Mouse (Mus musculus) kidney, postnatal 0 days (tissue): ENCODE measurements around the gene Rnf150. TPM values are rescaled to one million over a fixed set of nuclear protein-coding genes. Genes with fewer than 3 reads are reported as not detected.
A peak's percentile ranks its signal among the peaks of the same experiment; 100 is the strongest.

ENCODE experiments used
- ATAC-seq: fragments of 200-750 bp; cut with Nextera tagmentation; replicated peaks from 2 replicates; pipeline ENCODE4 v1.8.0; 2017; ENCODE audit warnings: low read depth, moderate number of reproducible peaks, moderate TSS enrichment, moderate library complexity; ENCODE audit not compliant: low FRiP score
- DNase-seq: peaks from one replicate; pipeline ENCODE4 v3.0.0-alpha.2; 2016; ENCODE audit warnings: low spot score
- H3K27ac ChIP-seq: fragments of 300-500 bp; sonication (generic); 2 replicates; pipeline ENCODE4 v1.5.1; 2014; ENCODE audit warnings: mild to moderate bottlenecking
- H3K27me3 ChIP-seq: fragments of 300-500 bp; sonication (generic); 2 replicates; pipeline ENCODE4 v1.6.1; 2014; ENCODE audit warnings: low read length, mixed read lengths; ENCODE audit not compliant: insufficient read depth
- H3K36me3 ChIP-seq: fragments of 300-500 bp; sonication (generic); 2 replicates; pipeline ENCODE4 v1.6.1; 2014; ENCODE audit warnings: low read length, mixed read lengths; ENCODE audit not compliant: insufficient read depth
- H3K4me1 ChIP-seq: fragments of 300-500 bp; sonication (generic); replicated peaks from 2 replicates; pipeline ENCODE4 v1.6.1; 2014; ENCODE audit warnings: antibody characterized with exemption, low read length, mixed read lengths; ENCODE audit not compliant: insufficient read depth
- H3K4me2 ChIP-seq: fragments of 300-500 bp; sonication (generic); 2 replicates; pipeline ENCODE4 v1.6.1; 2014; ENCODE audit warnings: mild to moderate bottlenecking, low read length, moderate library complexity, mixed read lengths
- H3K4me3 ChIP-seq: fragments of 300-500 bp; sonication (generic); replicated peaks from 2 replicates; pipeline ENCODE4 v1.5.1; 2014; ENCODE audit warnings: low read depth, low read length
- H3K9ac ChIP-seq: fragments of 300-500 bp; sonication (generic); 2 replicates; pipeline ENCODE4 v1.6.1; 2014; ENCODE audit warnings: low read depth, low read length
- H3K9me3 ChIP-seq: fragments of 300-500 bp; sonication (generic); replicated peaks from 2 replicates; pipeline ENCODE4 v1.6.1; 2016; ENCODE audit warnings: low read length, inconsistent platforms, mixed read lengths
- CTCF ChIP-seq: IDR thresholded peaks from 2 replicates; pipeline ENCODE4 v1.5.1; 2016; ENCODE audit warnings: antibody characterized with exemption, low read depth, mild to moderate bottlenecking, moderate library complexity
- WGBS: fragments of 180-500 bp; shearing (Covaris S2); extraction: QIAGEN DNeasy Blood & Tissue Kit; methylation state at CpG from one replicate; pipeline ENCODE4 v1.1.7; 2014; 5-methylcytosine and 5-hydroxymethylcytosine counted together
- polyA plus RNA-seq: library from polyadenylated mRNA; unstranded; fragments of >200 nt; fragmentation: Nextera tagmentation; extraction: Ambion mirVana; gene quantifications from 2 replicates; pipeline ENCODE4 v1.2.1, GENCODE M21; 2015

Rnf150 gene
- polyA plus RNA-seq, 1 experiment from 2014 or later: 1.3 TPM

DNA sequence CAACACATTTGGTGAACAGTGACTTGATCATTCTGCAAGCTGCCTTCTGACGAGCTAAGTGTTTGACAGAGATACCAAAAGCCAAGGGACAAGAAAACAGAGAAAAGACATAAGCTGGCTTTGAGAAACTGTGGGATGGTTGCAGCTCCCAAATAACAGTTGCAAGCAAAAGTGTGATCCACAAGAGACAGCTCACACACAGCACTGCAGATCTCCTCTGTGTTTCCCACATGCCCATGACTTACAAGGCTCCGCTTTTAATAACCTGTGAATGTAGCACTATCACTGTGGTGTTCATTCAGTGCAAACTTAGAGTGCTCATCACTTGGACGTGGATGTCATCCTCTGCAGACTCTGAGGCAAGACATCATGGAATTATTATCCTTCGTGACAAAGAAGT is 178.3 kb downstream of the Rnf150 start:
- H3K9ac ChIP-seq: no peak overlapping the region
- no peak overlapping the region for H3K4me3 ChIP-seq
- H3K36me3 ChIP-seq: no peaks in the 10 kb centered on the region
- no peaks in the 10 kb centered on the region for H3K4me1 ChIP-seq
- no peak overlapping the region for H3K27ac ChIP-seq
- no peak for ATAC-seq
- TF ChIP-seq CTCF: no peak
- 82% methylated on average over 4 of the region's 4 CpGs for WGBS
- H3K9me3 ChIP-seq: no peaks in the 10 kb centered on the region
- DNase-seq: no peak
- H3K27me3 ChIP-seq: no peaks in the 10 kb centered on the region
- H3K4me2 ChIP-seq: no peak overlapping the region

DNA sequence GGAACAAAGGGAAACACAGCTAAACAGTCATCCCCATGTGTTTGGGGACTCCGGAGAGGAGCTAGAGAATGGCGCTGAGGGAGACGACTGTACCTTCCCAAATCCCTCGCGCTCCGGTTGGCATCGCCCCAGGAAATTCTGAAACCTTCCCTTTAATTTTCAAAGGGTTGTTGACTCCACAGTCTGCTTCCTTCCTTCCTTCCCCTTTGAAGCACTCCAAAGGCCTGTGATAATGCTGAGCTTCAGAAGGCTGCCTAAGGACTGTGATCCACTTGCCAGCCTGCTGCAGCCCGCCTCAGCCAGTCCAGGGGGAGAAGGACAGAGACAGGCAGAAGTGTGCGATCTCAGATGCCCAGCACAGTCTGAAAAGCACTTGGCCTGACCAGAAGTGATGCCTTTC is 183.8 kb downstream of the Rnf150 start:
- no peak for ATAC-seq
- Histone ChIP-seq H3K9me3 (no peaks in the 10 kb centered on the region), H3K4me1 (no peaks in the 10 kb centered on the region), H3K27ac (no peak overlapping the region), H3K4me2 (no peak overlapping the region), H3K27me3 (no peaks in the 10 kb centered on the region), H3K4me3 (no peak overlapping the region), H3K9ac (no peak overlapping the region), H3K36me3 (no peaks in the 10 kb centered on the region)
- 75% methylated on average over 9 of the region's 9 CpGs for WGBS
- no peak for TF ChIP-seq CTCF
- no peak for DNase-seq

DNA sequence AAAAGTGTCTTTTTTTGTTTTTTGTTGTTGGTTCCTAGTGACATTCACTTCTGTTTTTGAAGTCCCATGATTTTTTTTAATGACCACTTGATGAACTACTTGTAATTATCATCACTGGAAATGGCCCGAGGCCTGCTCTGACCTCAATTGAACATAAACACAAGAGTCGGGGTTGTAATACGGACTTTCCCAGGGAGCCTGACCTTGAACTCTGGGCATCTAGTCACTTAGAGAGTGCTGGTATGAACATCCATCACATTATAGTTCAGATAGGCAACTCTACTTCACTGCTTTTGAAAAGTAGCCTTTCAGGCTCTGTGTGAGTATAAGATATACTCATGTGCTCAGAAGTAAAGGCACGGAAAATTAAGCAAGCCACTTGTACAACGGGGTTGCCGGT is 185.4 kb downstream of the Rnf150 start:
- 53% methylated on average over 6 of the region's 6 CpGs for WGBS
- H3K4me1 ChIP-seq: no peaks in the 10 kb centered on the region
- H3K27ac ChIP-seq: no peak overlapping the region
- H3K4me2 ChIP-seq: no peak overlapping the region
- no peak for TF ChIP-seq CTCF
- H3K9ac ChIP-seq: no peak overlapping the region
- ATAC-seq: no peak
- H3K36me3 ChIP-seq: no peaks in the 10 kb centered on the region
- no peaks in the 10 kb centered on the region for H3K27me3 ChIP-seq
- H3K9me3 ChIP-seq: no peaks in the 10 kb centered on the region
- H3K4me3 ChIP-seq: no peak overlapping the region
- no peak for DNase-seq

DNA sequence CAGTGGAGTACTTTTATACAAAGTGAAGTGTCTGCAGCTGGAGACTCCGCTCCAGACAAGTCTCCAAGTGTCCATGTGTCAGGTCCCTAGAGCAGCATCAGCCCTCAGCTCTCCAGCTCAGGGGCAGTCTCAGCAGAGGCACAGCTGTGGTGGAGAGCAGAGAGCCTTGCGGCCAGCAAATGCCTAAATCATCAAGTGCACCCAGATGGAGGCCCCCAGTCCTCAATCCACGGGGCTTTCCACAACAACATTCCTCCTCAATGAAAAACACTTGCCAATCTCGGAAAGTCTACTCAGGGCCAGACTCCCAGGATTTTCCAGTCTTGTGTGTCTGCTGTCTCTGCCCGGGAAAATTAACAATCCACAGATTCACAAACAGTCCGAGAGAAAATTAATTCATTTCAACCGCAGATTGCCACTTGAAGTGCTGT is 186.0 kb downstream of the Rnf150 start:
- no peak for ATAC-seq
- peak; percentile 36 for DNase-seq

DNA sequence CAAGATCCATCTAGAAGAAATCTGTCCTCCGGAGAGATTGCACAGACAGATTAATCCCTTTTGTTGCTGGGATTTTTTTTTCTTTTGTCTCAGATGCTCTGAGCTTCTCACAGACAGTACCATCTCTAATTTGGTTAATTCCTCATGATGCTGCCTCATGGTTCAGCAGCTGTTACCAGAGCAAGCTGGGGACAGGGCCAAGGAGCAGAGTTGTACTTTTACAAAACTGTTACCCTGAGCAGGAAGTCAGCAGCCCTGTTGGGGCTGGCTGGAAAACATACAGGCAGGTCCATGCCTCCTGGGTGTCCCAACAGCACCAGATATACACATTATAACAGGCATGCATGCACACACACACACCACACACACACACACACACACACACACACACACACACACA is 186.5 kb downstream of the Rnf150 start:
- no peaks in the 10 kb centered on the region for H3K9me3 ChIP-seq
- 62% methylated on average over 1 of the region's 1 CpGs for WGBS
- H3K36me3 ChIP-seq: no peaks in the 10 kb centered on the region
- H3K9ac ChIP-seq: no peak overlapping the region
- ATAC-seq: no peak
- H3K4me2 ChIP-seq: no peak overlapping the region
- no peak overlapping the region for H3K4me3 ChIP-seq
- H3K4me1 ChIP-seq: no peaks in the 10 kb centered on the region
- TF ChIP-seq CTCF: no peak
- no peaks in the 10 kb centered on the region for H3K27me3 ChIP-seq
- H3K27ac ChIP-seq: no peak overlapping the region
- DNase-seq: peak; percentile 22

More for the DNA sequence above, 186.0 kb downstream of the Rnf150 start:
- H3K27me3 ChIP-seq: no peaks in the 10 kb centered on the region
- H3K4me3 ChIP-seq: no peak overlapping the region
- no peaks in the 10 kb centered on the region for H3K9me3 ChIP-seq
- no peak for TF ChIP-seq CTCF
- H3K27ac ChIP-seq: no peak overlapping the region
- 51% methylated on average over 7 of the region's 7 CpGs for WGBS
- no peak overlapping the region for H3K4me2 ChIP-seq
- no peaks in the 10 kb centered on the region for H3K4me1 ChIP-seq
- no peak overlapping the region for H3K9ac ChIP-seq
- no peaks in the 10 kb centered on the region for H3K36me3 ChIP-seq

DNA sequence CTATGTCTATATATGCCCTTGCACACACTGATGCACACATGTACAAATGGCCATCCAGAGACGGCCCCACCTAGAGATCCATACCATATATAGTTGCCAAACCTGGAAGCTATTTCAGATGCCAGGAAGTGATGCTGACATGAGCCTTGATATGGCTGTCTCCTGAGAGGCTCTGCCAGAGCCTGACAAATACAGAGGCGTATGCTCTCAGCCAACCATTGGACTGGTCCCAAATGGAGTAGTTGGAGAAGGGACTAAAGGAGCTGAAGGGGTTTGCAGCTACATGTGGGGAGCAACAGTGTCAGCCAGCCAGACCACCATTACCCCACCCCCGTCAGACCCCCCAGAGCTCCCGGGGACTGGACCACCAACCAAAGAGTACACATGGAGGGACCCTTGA is 189.7 kb downstream of the Rnf150 start:
- H3K27me3 ChIP-seq: no peaks in the 10 kb centered on the region

DNA sequence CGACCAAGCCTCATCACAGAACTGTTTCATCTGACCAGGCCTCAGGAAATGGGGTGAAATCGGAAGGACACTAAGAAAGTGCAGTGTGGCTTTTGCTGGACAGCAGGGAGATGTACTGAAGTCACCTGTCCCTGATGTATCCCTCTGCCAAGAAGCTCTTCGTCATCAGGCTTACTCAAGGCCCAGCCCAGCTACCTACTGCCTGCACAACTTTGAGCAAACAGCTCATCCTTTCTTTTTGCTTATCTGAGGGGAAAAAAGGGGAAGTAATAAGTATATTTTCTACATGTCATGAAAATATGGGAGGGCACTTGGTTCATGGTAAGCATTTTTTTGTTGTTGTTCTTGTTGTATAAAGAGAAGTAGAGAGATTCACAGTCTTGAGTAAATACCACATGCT is 191.6 kb downstream of the Rnf150 start:
- Histone ChIP-seq H3K9ac (no peak overlapping the region), H3K27me3 (no peaks in the 10 kb centered on the region), H3K4me1 (no peaks in the 10 kb centered on the region; the same call in 1 of the 2 replicates), H3K36me3 (no peaks in the 10 kb centered on the region), H3K9me3 (no peaks in the 10 kb centered on the region), H3K4me3 (no peak overlapping the region), H3K4me2 (no peak overlapping the region), H3K27ac (no peak overlapping the region)
- ATAC-seq: no peak
- 79% methylated on average over 3 of the region's 3 CpGs for WGBS
- no peak for DNase-seq
- TF ChIP-seq CTCF: no peak

More for the DNA sequence above, 189.7 kb downstream of the Rnf150 start:
- DNase-seq: no peak
- no peak for TF ChIP-seq CTCF
- no peaks in the 10 kb centered on the region for H3K9me3 ChIP-seq
- H3K4me1 ChIP-seq: no peaks in the 10 kb centered on the region
- no peak overlapping the region for H3K27ac ChIP-seq
- no peak overlapping the region for H3K4me2 ChIP-seq
- 88% methylated on average over 4 of the region's 4 CpGs for WGBS
- no peaks in the 10 kb centered on the region for H3K36me3 ChIP-seq
- no peak overlapping the region for H3K4me3 ChIP-seq
- no peak overlapping the region for H3K9ac ChIP-seq
- no peak for ATAC-seq
